Mouse (Mus musculus) T-helper 1 cell (primary cell): ENCODE data around the gene Sgsm1.
"Not testable (repeated sequence)": the region's sequence is repeated elsewhere in the genome, so short reads cannot be mapped to it uniquely, and the experiment has no call there.

ENCODE experiments used
- in situ Hi-C: fragments of 300-600 bp; cut with MboI, MseI; formaldehyde crosslinking; loops from one replicate; pipeline ENCODE4 v1.15.1; 2025; ENCODE audit warnings: high pct_unique_total_duplicates

The Sgsm1 gene

DNA sequence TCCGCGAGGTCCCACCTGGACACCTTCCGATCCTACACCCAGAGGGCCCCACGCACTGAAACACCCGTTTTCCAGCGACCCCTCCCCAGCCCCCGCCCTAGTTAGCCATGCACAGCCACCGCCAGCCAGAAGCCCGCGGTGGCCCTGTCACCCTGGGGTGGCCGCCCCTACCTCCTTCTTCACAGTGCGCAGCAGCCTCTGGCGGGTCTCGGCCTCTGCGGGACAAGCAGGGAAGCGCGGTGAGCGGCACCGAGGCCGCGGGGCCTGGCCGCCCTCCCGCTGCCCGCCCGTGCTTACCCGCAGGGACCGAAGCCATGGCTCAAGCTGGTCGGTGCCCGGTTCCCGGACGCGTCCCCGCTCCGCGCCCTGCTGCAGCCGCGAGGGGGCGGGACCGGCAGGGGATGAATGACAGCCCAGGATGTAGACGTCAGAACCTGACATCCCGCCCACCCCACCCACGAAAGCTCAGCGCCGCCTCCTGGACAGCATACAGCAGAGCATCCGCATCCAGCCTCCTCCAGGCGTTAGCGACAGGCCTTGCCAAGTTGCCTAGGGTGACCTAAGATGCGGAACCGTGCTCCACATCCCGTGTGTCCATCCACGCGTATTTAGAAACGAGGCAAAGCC is at the start of gene Sgsm1:
Sgsm1 (minus strand) TSS at position 410 of the 627 bp plus-strand sequence.
- in situ Hi-C loops: no loop called here

DNA sequence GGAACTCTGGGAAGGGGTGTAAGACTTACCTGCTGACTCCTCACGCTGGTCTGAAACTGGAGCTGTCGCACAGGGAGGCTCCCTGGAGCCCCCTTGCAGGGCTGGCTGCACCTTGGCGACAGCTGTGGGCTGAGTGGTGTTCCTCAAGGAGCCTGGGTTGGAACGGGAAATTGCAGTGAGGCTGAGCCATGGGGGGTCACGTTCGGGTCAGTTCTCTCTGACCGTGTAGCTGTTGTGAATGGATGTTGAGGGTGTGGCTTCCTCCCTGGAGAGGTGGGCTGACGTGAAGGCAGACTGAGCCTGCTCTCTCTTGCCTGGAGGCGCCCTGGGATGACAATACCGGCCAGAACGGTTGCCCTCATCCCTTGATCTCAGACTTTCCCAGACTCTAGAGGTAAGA is 48.2 kb upstream of the Sgsm1 start:
- in situ Hi-C loops: no loop called here

DNA sequence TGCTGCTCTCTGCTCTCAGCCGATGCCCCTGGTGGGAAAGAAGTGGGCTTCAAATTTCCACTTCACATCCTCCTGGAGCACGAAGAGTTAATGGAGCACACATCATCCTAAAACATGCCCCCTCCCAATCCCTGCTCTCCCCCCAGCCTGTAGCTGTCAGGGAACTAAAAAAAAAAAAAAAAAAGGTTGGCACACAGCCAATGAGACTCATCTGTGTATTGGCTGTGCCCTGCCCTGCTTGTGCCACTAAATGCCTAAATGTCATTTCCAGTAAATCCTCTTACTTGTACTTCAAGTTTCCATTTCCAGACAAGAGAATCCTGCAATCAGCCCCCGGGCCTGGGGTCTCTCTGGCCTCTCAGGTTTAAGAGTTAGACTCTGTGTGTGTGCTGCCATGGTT is 47.1 kb upstream of the Sgsm1 start:
- in situ Hi-C loops: no loop called here

DNA sequence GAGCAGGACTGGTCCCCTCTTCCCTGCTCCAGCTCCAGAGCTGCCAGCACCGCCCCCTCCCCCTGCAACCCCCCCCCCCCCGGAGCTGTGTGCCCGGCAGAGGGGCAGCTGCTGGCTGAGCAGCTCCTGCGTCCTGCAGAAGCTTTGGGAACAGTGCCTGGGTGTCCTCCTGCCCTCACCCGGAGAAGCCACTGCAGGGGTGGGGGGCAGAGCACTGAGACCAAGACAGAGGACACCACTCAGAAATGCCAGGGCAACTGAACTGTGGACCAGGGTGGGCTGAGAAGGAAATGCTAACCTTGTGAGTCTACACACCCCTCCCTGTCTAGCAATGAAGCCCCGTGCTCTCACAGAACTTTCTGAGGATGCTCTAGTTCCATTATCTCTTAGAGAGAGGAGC is 46.6 kb upstream of the Sgsm1 start, which contains the start of gene Aym1:
Aym1 (plus strand) TSS at position 109 of the 400 bp plus-strand sequence.
- in situ Hi-C loops: no loop called here

DNA sequence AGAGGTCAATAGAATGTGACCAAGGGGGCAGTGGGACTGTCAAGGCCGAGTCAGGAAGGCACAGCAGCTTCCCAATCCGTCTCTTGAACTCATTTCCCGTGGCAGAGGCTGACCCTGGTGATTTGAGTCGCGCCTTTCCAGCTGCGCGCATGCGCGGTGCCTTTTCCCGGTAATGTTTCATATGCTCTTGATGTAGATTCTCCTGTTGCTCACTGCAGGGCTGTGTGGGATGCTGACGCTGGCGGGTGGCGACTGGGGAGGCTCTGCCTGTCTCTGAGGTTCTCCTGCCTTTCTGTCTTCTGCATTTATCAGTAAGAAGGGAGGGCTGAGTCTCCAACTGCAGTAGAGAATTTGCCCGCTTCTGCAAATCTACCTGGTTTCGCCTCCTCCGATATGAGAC is 43.7 kb upstream of the Sgsm1 start:
- in situ Hi-C loops: no loop called here

DNA sequence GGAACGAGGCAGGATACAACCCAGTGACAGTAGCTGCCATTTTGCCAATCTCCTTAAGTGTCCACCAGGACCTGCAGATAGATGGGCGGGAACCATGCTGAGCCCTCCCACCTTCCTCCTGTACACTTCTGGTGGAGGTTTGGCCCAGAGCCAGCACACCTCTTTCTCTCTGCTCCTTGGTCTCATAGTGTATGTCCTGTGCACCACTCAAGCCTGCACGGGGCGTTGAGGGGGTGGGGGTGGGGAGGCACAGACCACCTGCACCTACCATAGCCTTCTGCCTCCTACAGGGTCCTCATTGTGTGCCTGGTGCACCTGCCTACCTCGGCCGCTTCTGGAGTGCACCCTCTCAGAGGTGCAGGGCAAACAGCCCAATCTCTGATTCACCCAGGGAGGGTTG is 42.0 kb upstream of the Sgsm1 start:
- in situ Hi-C loops: no loop called here

DNA sequence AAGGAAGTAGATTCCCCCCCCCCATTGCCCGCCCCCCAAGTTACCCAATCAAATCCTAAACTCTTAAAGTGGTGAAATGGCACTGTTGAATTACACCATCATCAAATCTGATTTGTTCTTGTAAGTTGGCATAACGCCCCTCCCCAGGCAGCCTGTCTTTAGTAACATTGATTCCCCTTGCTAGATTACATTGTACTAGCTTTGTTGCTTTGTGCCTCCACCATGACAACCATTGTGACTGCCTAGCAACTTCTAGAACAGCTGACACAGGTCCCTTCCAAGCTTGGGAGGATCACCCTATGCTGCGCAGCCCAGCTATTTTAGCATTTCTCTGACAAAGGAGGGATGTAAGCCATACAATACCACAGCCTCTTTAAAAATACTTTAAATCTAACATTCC is 41.2 kb upstream of the Sgsm1 start:
- in situ Hi-C loops: no loop called here

DNA sequence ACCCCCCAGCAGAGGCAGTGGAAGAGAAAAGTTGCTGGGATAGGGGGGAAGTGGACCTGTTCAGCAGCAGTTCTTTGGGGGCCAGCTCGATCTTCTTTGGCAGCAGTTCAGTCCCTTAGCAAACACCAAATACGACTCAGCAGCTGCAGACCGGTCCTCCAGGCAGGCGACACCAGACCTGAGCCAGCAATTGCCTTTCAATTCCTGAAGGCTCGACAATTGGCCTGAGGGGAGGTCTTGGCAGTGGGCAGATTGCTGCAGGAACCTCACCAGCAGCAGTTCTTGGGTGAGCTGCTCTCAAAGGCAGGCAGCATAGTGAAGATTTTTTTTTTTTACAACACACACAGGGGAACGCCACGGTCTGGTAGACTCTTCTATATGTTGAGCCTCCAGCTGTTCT is 39.2 kb upstream of the Sgsm1 start:
- in situ Hi-C loops: no loop called here

DNA sequence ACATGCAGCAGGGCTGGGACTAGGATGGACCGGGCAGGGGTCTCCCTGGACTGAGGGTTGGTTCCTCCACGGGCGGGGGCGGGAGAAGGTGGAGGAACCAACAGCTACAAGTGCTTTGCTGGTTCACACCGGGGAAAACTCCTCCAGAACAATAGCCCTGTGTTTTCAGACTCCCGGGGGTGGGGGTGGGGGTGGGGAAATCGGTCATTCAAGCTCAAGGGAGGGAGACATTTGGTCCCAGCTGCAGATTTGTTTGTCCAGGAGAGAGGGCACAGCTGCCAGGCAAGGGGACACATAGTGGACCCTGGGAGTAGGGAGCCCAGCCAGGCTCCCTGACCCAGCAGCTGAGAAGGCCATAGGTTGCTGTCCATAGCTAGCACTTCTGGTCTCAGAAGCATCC is 38.6 kb upstream of the Sgsm1 start:
- in situ Hi-C loops: no loop called here

DNA sequence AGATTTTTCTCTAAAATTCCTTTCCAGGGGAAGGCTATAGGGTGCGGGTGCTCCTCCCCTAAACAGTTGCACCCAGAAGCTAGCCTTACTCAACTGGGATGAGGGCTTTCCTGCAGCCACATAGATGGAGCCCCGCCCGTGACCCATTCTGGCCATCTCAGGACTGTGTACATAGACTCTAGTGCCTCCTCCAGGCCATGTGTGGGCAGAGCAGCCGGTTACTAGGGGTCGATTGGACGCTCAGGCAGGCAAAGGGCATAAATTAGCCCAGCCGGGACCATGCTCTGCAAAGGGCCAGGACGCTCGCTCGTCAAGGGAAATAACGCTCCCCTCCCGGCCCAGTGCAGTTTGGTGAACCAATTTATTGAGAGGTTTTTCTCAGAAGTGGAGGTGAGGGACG is 38.0 kb upstream of the Sgsm1 start:
- in situ Hi-C loops: no loop called here

DNA sequence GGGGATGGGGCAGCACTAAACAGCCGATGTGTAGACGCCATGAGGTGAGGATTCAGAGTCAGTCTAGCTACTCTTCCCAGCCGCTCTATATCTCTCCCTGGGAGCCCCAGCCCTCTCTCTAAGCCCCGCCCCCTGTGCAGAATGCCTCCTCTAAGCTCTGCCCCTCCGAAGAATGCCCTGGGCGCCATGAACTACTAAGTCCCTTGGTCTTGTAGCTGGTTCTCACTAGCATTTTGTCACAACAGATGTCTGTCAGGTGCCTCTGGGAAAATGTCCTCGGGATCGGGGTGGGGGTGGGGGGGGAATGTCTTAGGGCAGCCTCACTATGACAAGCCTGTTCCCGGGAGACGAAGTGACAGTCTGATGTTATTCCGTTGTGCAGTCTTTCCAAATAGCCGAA is 37.0 kb upstream of the Sgsm1 start:
- in situ Hi-C loops: no loop called here

DNA sequence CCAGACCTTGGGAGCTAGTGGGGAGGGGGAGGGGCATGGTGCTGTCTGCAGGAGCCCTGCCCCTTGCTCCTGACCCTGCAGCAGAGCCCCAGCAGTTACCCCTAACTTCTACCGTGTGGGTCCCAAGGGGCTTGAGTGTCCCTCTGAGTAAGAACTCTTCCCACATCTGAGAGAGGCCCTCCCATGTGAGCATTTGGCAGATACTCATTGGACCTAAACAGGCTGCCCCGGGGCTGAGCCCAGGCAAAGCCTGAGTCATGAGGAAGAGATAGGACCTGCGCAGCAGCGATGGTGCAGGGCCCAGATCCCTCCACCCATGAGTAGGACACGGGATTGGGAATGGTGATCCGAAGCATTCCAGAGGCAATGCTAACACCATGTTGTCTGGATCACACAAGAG is 36.1 kb upstream of the Sgsm1 start:
- in situ Hi-C loops: not testable (repeated sequence)

DNA sequence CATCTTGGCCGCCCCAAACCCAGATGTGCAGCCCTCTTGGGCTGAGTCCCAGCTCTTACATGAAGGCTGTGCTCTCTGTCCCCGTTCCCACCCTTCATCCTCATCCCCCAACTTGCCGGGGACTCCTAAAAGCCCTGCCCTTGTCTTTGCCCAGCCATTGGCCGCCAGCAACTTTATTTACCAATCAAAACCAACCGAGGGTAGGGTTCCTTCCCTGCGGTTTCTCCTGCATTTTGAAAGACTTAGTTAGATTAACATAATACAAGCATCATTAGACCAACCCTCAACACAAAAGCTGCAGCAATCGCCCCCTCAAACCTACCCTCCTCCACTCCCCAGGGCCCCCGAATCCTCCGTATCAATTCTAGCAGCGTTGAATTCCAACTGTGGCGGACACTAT is 35.2 kb upstream of the Sgsm1 start:
- in situ Hi-C loops: no loop called here

DNA sequence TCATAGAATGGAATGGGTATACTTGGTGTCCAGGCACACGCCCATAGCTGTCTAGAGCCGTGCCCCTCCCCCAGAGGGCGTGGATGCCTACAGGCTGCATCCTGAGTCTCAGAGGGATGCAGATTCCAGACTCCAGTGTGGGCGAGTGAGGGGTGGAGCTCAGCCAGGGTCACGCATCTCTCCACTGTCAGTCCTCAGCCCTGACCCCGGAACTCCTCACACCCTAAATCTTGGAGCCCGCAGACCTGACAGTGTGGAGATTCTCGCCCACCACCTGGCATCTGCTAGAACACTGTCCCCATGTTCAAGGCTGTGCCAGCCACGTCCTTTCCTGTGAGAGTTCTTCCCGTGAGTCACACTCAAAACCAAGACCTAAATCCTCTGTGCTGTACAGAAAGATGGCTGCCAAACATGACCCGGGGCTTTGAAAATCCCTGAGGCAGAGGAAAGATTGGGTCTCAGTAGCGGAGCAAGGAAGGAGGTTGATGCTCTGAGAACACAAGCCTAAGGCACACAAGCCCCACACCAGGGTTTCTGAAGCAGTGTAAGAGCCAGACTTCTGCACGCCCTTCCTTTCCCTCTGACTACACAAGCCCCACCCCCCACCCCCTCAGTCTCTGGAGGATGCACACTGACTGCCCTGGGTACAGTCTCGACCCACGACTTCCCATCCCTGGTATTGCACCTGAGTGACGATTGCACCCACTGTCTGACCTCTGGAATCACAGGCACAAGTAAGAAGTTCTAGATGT is 34.2 kb upstream of the Sgsm1 start:
- in situ Hi-C loops: loop anchor here (5.0 kb wide), 1 partner anchor 1507 kb away; the partner anchor contains the start of gene 4930519G04Rik

DNA sequence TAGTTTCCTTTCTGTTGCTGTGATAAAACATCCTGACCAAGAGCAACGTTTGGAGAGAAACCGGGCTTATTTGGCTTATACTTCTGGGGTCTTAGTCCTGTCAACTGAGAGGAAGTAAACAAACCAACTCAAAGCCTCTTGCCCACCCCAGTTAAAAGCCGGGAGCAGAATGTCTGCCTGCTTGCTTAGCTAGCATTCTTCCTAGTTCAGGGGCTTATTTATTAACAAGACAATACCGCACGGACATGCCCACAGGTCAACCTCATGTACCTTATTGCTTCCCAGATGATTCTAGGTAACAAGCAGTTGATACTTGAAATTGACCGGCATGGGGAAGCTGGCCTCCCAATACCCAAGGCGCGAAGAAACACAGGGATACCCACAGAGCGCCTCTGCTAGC is 25.7 kb upstream of the Sgsm1 start:
- in situ Hi-C loops: no loop called here

DNA sequence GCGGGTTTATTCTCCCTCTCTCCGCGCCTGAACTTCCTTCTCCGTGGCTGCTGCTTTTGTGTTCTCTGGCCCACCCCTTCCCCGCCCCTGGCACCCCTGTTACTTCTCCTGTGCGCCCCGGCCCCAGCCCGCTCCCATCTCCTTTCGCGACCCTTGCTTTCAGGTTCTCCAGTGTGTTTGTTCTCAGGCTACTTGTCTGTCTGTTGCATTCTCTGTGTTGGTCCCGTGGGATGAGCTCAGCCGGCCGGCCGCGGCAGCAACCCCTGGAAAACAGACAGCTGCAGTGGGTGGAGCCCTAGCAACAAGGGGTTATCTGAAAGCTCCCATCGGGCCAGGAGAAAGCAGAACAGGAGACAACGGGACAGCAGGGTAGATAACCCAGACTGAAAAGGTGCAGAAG is 25.1 kb upstream of the Sgsm1 start:
- in situ Hi-C loops: no loop called here

DNA sequence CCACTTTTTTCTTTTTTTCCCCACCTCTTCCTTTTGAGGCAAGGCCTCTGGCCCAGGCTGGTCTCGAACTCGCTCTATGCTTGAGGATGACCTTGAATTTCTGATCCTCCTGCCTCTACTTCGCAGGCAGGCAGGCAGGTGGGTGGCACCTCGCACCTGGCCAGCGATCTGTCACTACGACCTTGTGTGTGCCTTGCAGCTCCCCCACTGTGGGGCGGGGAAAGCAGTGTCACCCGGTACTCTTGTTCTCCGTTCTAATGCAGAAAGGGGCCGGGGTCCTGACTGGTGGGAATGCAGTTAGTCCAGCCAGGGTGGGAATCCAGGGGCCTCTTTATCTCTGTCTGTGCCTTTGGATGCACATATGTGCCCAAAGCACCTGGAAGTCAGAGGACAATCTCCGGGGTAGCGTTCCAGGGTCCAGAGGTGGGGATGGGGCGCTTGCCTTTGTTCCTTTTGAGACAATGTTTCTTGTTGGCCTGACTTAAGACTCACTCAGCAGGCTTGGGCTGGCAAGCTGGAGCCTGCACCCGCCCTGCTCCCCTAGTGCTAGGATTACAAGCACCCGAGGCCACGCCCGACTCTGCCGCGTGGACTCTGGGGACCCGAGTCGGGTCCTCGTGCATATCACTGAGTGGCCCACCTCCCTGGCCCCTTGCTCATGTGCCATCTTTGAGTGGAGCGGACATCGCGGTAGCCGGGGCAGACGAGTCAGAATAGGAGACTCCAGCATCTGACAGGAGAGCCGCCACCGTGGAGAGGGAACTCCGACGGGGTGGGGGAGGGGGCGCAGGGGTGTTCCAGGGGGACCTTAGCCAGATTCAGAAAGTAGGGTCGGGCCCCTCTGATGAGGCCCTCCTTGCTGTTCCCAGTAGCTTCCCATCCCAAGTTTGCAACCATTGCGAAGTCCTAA is 24.3 kb upstream of the Sgsm1 start:
- in situ Hi-C loops: no loop called here

DNA sequence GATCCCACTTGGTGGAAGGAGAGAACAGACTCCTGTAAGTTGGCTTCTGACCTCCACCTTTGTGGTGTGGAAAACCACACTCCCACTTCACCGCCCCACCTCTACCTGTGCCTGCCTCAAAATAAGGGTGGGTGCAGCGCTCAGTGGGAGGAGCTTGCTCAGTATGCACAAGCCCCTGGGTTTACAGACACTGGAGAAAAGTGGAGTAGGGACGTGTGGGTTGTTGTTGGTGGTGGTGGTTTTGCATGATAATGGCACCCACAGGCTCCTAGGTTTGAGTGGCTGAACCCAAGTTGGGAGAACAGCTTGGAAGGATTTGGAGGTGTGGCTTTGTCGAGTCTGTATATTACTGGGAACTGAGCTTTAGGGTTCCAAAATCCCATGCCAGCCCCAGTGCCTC is 22.3 kb upstream of the Sgsm1 start:
- in situ Hi-C loops: no loop called here

DNA sequence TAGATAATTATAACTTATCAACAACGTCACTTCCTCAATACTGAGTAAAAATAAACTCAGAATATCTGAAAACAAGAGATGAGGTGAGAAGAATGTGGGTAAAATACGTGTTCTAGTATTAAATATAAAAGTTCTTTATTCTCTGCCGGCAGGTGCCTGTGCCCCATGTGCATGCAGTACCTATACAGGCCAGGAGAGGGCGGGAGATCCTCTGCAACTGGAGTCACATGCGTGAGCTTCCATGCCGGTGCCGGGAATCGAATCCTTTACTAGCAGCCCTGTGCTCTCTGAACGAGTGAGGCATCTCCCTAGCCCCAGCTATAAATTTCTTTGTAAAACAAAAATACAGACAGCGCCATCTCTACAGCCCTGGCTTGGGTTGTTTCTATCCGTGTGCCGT is 21.7 kb upstream of the Sgsm1 start:
- in situ Hi-C loops: no loop called here

DNA sequence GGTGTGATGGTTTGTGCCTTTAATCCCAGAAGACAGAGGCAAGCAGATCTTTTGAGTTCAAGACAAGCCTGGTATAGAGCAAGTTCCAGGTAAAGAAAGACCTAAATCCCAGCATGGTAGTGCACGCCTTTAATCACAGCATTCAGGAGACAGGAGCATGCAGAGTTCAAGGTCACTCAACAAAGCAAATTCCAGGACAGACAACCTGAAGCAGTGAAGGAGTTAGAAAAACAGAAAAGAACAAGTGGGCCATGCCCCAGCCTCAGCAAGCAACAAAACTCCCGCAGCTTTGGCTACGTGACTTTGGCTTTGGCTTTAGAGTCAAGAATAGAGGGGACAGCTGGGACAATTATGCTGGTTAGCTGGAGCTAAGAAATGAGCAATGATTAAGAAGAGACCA is 19.6 kb upstream of the Sgsm1 start:
- in situ Hi-C loops: no loop called here

DNA sequence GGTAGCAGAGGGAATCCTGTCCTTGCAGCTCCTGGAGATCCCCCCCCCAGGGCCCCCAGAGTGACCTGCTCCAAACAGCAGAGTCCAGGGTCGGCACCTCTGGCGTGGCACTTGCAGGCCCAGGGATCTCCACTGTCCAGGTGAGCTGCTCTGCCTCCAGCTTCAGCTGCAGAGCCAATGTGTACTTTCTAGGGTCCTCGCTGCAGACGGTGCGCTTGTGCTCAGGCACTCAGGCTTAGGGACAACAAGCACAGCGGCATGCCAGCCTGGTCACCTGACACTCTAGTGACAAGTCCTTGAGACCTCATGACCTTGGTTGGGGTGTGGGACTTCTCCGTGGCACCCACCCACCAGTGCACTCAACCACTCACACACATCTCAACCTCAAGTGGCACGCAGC is 18.9 kb upstream of the Sgsm1 start:
- in situ Hi-C loops: no loop called here
